Mouse (Mus musculus): ENCODE measurements around the gene Gm12185. TPM values are rescaled to one million over a fixed set of nuclear protein-coding genes. Genes with fewer than 3 reads are reported as not detected.

The Gm12185 gene
- total and polyA plus RNA-seq, 2 experiments from 2014 or later = not detected

GRCm38 (mm10) chr11:48870781-48871180 lies 121.2 kb downstream of the Gm12185 start:
- peak overlapping the region; percentile 71 for H3K4me2 ChIP-seq (ENCODE audit: low read depth, low read length, poor library complexity, severe bottlenecking)
- no peak overlapping the region for H3K27ac ChIP-seq (ENCODE audit: low read depth, low read length)
- H3K27me3 ChIP-seq (ENCODE audit: insufficient read depth, low read length) = peaks cover 6% of the 10 kb centered on the region; the same call in 1 of the 2 replicates
- no peaks in the 10 kb centered on the region for H3K36me3 ChIP-seq (ENCODE audit: insufficient read depth, low read length)
- no peak for ATAC-seq (ENCODE audit: low FRiP score)
- no peak for TF ChIP-seq CTCF (IDR thresholded peaks at IDR 0.05)
- no peaks in the 10 kb centered on the region for H3K4me1 ChIP-seq (ENCODE audit: insufficient read depth, low read length)
- peak overlapping the region; percentile 39 for H3K9ac ChIP-seq (replicated peaks; ENCODE audit: low read length, poor library complexity, severe bottlenecking)
- H3K9me3 ChIP-seq (ENCODE audit: low read length) = no peaks in the 10 kb centered on the region
- H3K4me3 ChIP-seq (ENCODE audit: low read depth, low read length) = peak overlapping the region; percentile 42
- no peak for DNase-seq (ENCODE audit: low spot score)
- WGBS = 35% methylated on average over 7 of the region's 7 CpGs

DNA sequence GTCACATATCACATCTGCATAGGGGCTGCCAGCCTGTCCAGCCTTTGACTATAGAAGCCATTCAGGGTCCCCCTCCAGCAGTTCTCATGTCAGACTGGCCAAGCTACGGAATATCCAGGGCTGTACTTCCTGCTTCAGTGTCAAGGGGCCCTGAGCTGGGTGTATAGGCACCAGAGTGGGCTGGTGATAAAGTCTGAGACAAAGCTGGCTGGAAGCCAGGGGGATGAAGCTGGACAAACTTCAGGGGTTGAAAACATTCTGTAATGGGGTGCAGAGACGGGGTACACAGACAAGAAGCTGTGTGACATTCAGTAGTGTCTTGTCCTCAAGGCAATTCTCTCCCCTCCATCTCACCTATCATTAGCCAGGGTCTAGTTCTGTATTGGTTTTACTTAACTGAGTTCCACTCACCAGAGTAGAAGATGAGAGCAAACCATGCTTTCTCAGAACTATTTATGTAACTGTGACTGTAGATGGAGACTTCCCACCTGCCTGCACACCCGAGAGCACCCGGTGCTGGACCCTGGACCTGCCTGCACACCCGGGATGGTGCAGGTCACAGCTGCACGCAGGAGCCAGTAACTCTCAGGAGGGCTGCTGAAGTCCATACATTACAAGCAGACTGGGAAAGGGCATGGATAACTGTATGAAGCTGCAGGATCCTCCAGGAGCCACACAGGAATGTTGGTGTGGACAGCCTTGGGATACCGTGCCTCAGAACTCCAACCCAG lies 122.5 kb downstream of the Gm12185 start:
- no peak for TF ChIP-seq CTCF (IDR thresholded peaks at IDR 0.05)
- Histone ChIP-seq H3K4me1 (ENCODE audit: insufficient read depth, low read length) (no peaks in the 10 kb centered on the region), H3K27ac (ENCODE audit: low read depth, low read length) (no peak overlapping the region), H3K4me3 (ENCODE audit: low read depth, low read length) (0 out of 2 replicates have a peak overlapping the region, but pooled peaks have one; percentile 5), H3K4me2 (ENCODE audit: low read depth, low read length, poor library complexity, severe bottlenecking) (peak overlapping the region; percentile 71), H3K9me3 (ENCODE audit: low read length) (no peaks in the 10 kb centered on the region), H3K36me3 (ENCODE audit: insufficient read depth, low read length) (no peaks in the 10 kb centered on the region), H3K27me3 (ENCODE audit: insufficient read depth, low read length) (peaks cover 6% of the 10 kb centered on the region; the same call in 1 of the 2 replicates), H3K9ac (replicated peaks; ENCODE audit: low read length, poor library complexity, severe bottlenecking) (no peak overlapping the region)
- no peak for ATAC-seq (ENCODE audit: low FRiP score)
- 83% methylated on average over 7 of the region's 7 CpGs for WGBS
- no peak for DNase-seq (ENCODE audit: low spot score)

DNA sequence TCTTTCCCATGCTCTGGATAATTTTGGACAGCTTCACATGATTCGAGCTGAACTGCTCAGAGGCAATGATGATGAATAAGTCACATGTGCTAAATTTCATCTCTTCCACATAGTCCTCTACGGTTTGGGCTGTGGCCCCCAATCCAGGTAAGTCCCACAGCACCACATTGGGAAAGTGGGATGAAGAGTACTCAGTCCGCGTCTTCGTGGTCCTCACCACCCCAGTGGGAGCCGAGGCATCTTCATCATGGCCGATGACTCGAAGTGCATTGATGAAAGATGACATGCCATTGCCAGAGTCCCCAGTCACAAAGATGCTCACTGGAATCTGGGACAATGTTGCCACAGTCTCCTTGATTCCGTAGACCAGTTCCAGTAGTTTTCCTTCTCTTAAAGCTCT lies 125.5 kb downstream of the Gm12185 start:
- TF ChIP-seq CTCF (IDR thresholded peaks at IDR 0.05) = no peak

DNA sequence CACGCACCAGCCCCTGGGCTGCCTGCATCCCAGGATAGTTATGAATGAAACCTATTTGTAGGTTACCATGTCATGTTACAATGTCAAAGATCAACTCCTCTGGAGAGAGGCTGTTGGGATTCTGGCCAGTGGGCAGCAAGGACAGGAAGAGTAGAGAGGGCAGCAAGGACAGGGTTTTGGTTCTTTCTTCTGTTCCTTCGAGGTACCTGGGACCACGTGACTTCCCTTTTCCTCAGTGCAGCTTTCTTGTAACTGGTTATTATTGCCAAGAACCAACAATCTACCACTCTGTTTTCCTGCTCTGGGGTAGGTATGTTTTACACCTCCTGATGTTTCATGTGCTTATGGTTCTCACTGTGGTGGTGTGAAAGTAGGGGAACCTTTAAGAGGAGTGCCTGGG lies 128.2 kb downstream of the Gm12185 start:
- H3K9ac ChIP-seq (replicated peaks; ENCODE audit: low read length, poor library complexity, severe bottlenecking) = no peak overlapping the region
- 86% methylated on average over 3 of the region's 3 CpGs for WGBS
- no peak overlapping the region for H3K4me3 ChIP-seq (ENCODE audit: low read depth, low read length)
- H3K4me2 ChIP-seq (ENCODE audit: low read depth, low read length, poor library complexity, severe bottlenecking) = no peak overlapping the region
- H3K27ac ChIP-seq (ENCODE audit: low read depth, low read length) = no peak overlapping the region
- no peaks in the 10 kb centered on the region for H3K36me3 ChIP-seq (ENCODE audit: insufficient read depth, low read length)
- ATAC-seq (ENCODE audit: low FRiP score) = no peak
- H3K9me3 ChIP-seq (ENCODE audit: low read length) = no peaks in the 10 kb centered on the region
- H3K4me1 ChIP-seq (ENCODE audit: insufficient read depth, low read length) = no peaks in the 10 kb centered on the region
- TF ChIP-seq CTCF (IDR thresholded peaks at IDR 0.05) = no peak
- no peak for DNase-seq (ENCODE audit: low spot score)
- no peaks in the 10 kb centered on the region for H3K27me3 ChIP-seq (ENCODE audit: insufficient read depth, low read length)

More for the DNA sequence above, 125.5 kb downstream of the Gm12185 start:
- no peak for DNase-seq (ENCODE audit: low spot score)
- H3K9ac ChIP-seq (replicated peaks; ENCODE audit: low read length, poor library complexity, severe bottlenecking) = no peak overlapping the region
- 94% methylated on average over 9 of the region's 9 CpGs for WGBS
- no peaks in the 10 kb centered on the region for H3K36me3 ChIP-seq (ENCODE audit: insufficient read depth, low read length)
- H3K9me3 ChIP-seq (ENCODE audit: low read length) = no peaks in the 10 kb centered on the region
- no peaks in the 10 kb centered on the region for H3K27me3 ChIP-seq (ENCODE audit: insufficient read depth, low read length)
- H3K4me1 ChIP-seq (ENCODE audit: insufficient read depth, low read length) = no peaks in the 10 kb centered on the region
- no peak for ATAC-seq (ENCODE audit: low FRiP score)
- H3K4me2 ChIP-seq (ENCODE audit: low read depth, low read length, poor library complexity, severe bottlenecking) = no peak overlapping the region
- H3K27ac ChIP-seq (ENCODE audit: low read depth, low read length) = no peak overlapping the region
- H3K4me3 ChIP-seq (ENCODE audit: low read depth, low read length) = no peak overlapping the region

DNA sequence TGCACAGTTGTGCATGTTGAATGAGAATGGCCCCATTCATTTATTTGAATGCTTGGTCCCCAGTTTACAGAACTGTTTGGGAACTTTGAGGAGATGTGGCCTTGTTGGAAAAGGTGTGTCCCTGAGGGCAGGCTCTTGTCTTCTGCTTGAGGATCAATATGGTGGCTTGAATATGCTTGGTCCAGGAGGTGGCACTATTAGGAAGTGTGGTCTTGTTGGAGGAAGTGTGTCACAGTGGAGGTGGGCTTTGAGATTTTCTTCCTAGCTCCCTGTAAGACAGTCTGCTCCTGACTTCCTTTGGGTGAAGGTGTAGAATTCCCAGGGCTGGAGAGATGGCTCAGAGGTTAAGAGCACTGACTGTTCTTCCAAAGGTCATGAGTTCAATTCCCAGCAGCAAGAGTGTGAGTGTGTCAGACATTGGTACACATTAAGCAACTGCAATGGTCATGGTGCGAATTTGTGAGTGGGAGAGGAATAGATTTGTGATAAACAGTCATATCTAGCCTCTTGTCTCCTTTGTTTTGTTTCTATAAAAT lies 129.2 kb downstream of the Gm12185 start:
- no peak for ATAC-seq (ENCODE audit: low FRiP score)
- H3K9me3 ChIP-seq (ENCODE audit: low read length) = no peaks in the 10 kb centered on the region
- H3K4me2 ChIP-seq (ENCODE audit: low read depth, low read length, poor library complexity, severe bottlenecking) = no peak overlapping the region
- no peak overlapping the region for H3K9ac ChIP-seq (replicated peaks; ENCODE audit: low read length, poor library complexity, severe bottlenecking)
- no peak; the same call in 1 of the 2 replicates for TF ChIP-seq CTCF (IDR thresholded peaks at IDR 0.05)
- WGBS = 82% methylated on average over 1 of the region's 1 CpGs
- H3K27me3 ChIP-seq (ENCODE audit: insufficient read depth, low read length) = no peaks in the 10 kb centered on the region
- DNase-seq (ENCODE audit: low spot score) = no peak
- H3K27ac ChIP-seq (ENCODE audit: low read depth, low read length) = no peak overlapping the region
- H3K4me3 ChIP-seq (ENCODE audit: low read depth, low read length) = no peak overlapping the region
- no peaks in the 10 kb centered on the region for H3K36me3 ChIP-seq (ENCODE audit: insufficient read depth, low read length)
- H3K4me1 ChIP-seq (ENCODE audit: insufficient read depth, low read length) = no peaks in the 10 kb centered on the region

GRCm38 (mm10) chr11:48859014-48859413 lies 133.0 kb downstream of the Gm12185 start:
- Histone ChIP-seq H3K4me1 (ENCODE audit: insufficient read depth, low read length) (no peaks in the 10 kb centered on the region), H3K4me2 (ENCODE audit: low read depth, low read length, poor library complexity, severe bottlenecking) (peak overlapping the region; percentile 89), H3K36me3 (ENCODE audit: insufficient read depth, low read length) (no peaks in the 10 kb centered on the region), H3K4me3 (ENCODE audit: low read depth, low read length) (peak overlapping the region; percentile 52), H3K9ac (replicated peaks; ENCODE audit: low read length, poor library complexity, severe bottlenecking) (no peak overlapping the region), H3K27me3 (ENCODE audit: insufficient read depth, low read length) (no peaks in the 10 kb centered on the region), H3K27ac (ENCODE audit: low read depth, low read length) (no peak overlapping the region), H3K9me3 (ENCODE audit: low read length) (no peaks in the 10 kb centered on the region)
- DNase-seq (ENCODE audit: low spot score) (peak; percentile 88), ATAC-seq (ENCODE audit: low FRiP score) (no peak)
- TF ChIP-seq CTCF (IDR thresholded peaks at IDR 0.05) = peak; percentile 92
- 0% methylated on average over 6 of the region's 6 CpGs for WGBS

Other genes starting within 250 kb of the Gm12185 start
- gene Rack1, start 191.9 kb downstream of the Gm12185 start, total RNA-seq (2014; rRNA removed) = 932 and 1,043 TPM in 2 replicates
- gene Rack1, start 191.9 kb downstream of the Gm12185 start, polyA plus RNA-seq (2015; fragmentation: Nextera tagmentation; extraction: Ambion mirVana) = 317 and 331 TPM in 2 replicates
- gene Trim41, start 174.9 kb downstream of the Gm12185 start, total RNA-seq (2014; rRNA removed) = 38.9 and 41.5 TPM in 2 replicates
- 5.0 and 5.1 TPM in 2 replicates for gene Trim41, start 174.9 kb downstream of the Gm12185 start, polyA plus RNA-seq (2015; fragmentation: Nextera tagmentation; extraction: Ambion mirVana)
- gene Trim7, start 166.1 kb downstream of the Gm12185 start, total RNA-seq (2014; rRNA removed) = 7.7 and 8.6 TPM in 2 replicates
- 3.4 and 3.7 TPM in 2 replicates for gene Trim7, start 166.1 kb downstream of the Gm12185 start, polyA plus RNA-seq (2015; fragmentation: Nextera tagmentation; extraction: Ambion mirVana)
- gene Gm12184, start 165.6 kb downstream of the Gm12185 start, total RNA-seq (2014; rRNA removed) = 4.3 and 8.2 TPM in 2 replicates
- gene Gm12184, start 165.6 kb downstream of the Gm12185 start, polyA plus RNA-seq (2015; fragmentation: Nextera tagmentation; extraction: Ambion mirVana) = 2.4 and 3.0 TPM in 2 replicates
- gene Irgm1, start 120.5 kb downstream of the Gm12185 start, total RNA-seq (2014; rRNA removed) = 6.2 and 7.6 TPM in 2 replicates
- gene Irgm1, start 120.5 kb downstream of the Gm12185 start, polyA plus RNA-seq (2015; fragmentation: Nextera tagmentation; extraction: Ambion mirVana) = 4.9 and 5.8 TPM in 2 replicates
- gene Gm5431, start 90.0 kb downstream of the Gm12185 start, total RNA-seq (2014; rRNA removed) = 0.60 and 1.5 TPM in 2 replicates
- 0.12 and 0.27 TPM in 2 replicates for gene Gm5431, start 90.0 kb downstream of the Gm12185 start, polyA plus RNA-seq (2015; fragmentation: Nextera tagmentation; extraction: Ambion mirVana)
- 0.76 and 1.1 TPM in 2 replicates for gene Psme2b, start 46.0 kb downstream of the Gm12185 start, total RNA-seq (2014; rRNA removed)
- 1.8 and 2.1 TPM in 2 replicates for gene Psme2b, start 46.0 kb downstream of the Gm12185 start, polyA plus RNA-seq (2015; fragmentation: Nextera tagmentation; extraction: Ambion mirVana)
- 0.33 TPM in 1 of 2 replicates, not detected in the other for gene Olfr56, start 13.3 kb downstream of the Gm12185 start, total RNA-seq (2014; rRNA removed)
- gene Olfr56, start 13.3 kb downstream of the Gm12185 start, polyA plus RNA-seq (2015; fragmentation: Nextera tagmentation; extraction: Ambion mirVana) = not detected in 2 replicates
- gene 9930111J21Rik1, start 12.8 kb downstream of the Gm12185 start, total RNA-seq (2014; rRNA removed) = 0.88 and 1.5 TPM in 2 replicates
- 0.13 and 0.25 TPM in 2 replicates for gene 9930111J21Rik1, start 12.8 kb downstream of the Gm12185 start, polyA plus RNA-seq (2015; fragmentation: Nextera tagmentation; extraction: Ambion mirVana)
- gene Tgtp1, start 1.9 kb upstream of the Gm12185 start, total RNA-seq (2014; rRNA removed) = not detected in 2 replicates
- 0.15 TPM in 1 of 2 replicates, not detected in the other for gene Tgtp1, start 1.9 kb upstream of the Gm12185 start, polyA plus RNA-seq (2015; fragmentation: Nextera tagmentation; extraction: Ambion mirVana)
- 0.55 and 1.7 TPM in 2 replicates for gene 9930111J21Rik2, start 59.0 kb upstream of the Gm12185 start, total RNA-seq (2014; rRNA removed)
- gene 9930111J21Rik2, start 59.0 kb upstream of the Gm12185 start, polyA plus RNA-seq (2015; fragmentation: Nextera tagmentation; extraction: Ambion mirVana) = 0.18 and 0.20 TPM in 2 replicates
- not detected in 2 replicates for gene Tgtp2, start 72.0 kb upstream of the Gm12185 start, total RNA-seq (2014; rRNA removed)
- 0.15 and 0.19 TPM in 2 replicates for gene Tgtp2, start 72.0 kb upstream of the Gm12185 start, polyA plus RNA-seq (2015; fragmentation: Nextera tagmentation; extraction: Ambion mirVana)
- 1.1 and 3.3 TPM in 2 replicates for gene Ifi47, start 84.4 kb upstream of the Gm12185 start, total RNA-seq (2014; rRNA removed)
- 0.74 and 1.4 TPM in 2 replicates for gene Ifi47, start 84.4 kb upstream of the Gm12185 start, polyA plus RNA-seq (2015; fragmentation: Nextera tagmentation; extraction: Ambion mirVana)
- gene Olfr1396, start 122.6 kb upstream of the Gm12185 start, total RNA-seq (2014; rRNA removed) = not detected in 2 replicates
- gene Olfr1396, start 122.6 kb upstream of the Gm12185 start, polyA plus RNA-seq (2015; fragmentation: Nextera tagmentation; extraction: Ambion mirVana) = not detected in 2 replicates
- not detected in 2 replicates for gene Olfr1395, start 150.0 kb upstream of the Gm12185 start, total RNA-seq (2014; rRNA removed)
- not detected in 2 replicates for gene Olfr1395, start 150.0 kb upstream of the Gm12185 start, polyA plus RNA-seq (2015; fragmentation: Nextera tagmentation; extraction: Ambion mirVana)
- gene Olfr1394, start 162.2 kb upstream of the Gm12185 start, total RNA-seq (2014; rRNA removed) = not detected in 2 replicates
- gene Olfr1394, start 162.2 kb upstream of the Gm12185 start, polyA plus RNA-seq (2015; fragmentation: Nextera tagmentation; extraction: Ambion mirVana) = not detected in 2 replicates
- 0.19 TPM in 1 of 2 replicates, not detected in the other for gene Btnl9, start 194.9 kb upstream of the Gm12185 start, total RNA-seq (2014; rRNA removed)
- gene Btnl9, start 194.9 kb upstream of the Gm12185 start, polyA plus RNA-seq (2015; fragmentation: Nextera tagmentation; extraction: Ambion mirVana) = 0.26 and 0.80 TPM in 2 replicates
- gene Zfp62, start 211.1 kb upstream of the Gm12185 start, total RNA-seq (2014; rRNA removed) = 25.6 and 40.2 TPM in 2 replicates
- 26.0 and 26.6 TPM in 2 replicates for gene Zfp62, start 211.1 kb upstream of the Gm12185 start, polyA plus RNA-seq (2015; fragmentation: Nextera tagmentation; extraction: Ambion mirVana)

Measured in midbrain, postnatal 0 days (tissue).